Mouse (Mus musculus): ENCODE results near the gene Ankfn1. TPM values are rescaled to one million over a fixed set of nuclear protein-coding genes. Genes with fewer than 3 reads are reported as not detected.

Gene Ankfn1
- total RNA-seq, 2 experiments from 2014 or later, result not detected

DNA sequence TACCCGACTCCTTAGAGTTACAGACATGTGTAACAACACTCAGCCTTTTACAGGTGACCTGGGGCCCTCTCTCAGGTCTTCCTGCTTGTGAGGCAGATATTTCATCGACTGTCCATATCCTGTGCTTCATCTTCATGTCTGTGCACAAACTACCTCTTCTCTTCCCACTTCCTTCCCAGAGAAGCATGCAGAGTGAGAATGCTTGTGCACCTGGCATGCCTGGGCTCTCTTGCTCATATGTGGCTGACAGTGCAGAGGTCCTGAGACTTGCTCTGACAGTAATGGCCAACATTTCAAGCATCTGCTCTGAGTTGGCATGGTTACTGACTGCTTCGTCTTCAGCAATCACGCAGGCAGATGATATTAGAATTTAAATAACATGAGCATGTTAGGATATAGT, 83.8 kb downstream of the Ankfn1 start:
- ATAC-seq (replicated peaks; ENCODE audit: poor library complexity, severe bottlenecking), result no peak

DNA sequence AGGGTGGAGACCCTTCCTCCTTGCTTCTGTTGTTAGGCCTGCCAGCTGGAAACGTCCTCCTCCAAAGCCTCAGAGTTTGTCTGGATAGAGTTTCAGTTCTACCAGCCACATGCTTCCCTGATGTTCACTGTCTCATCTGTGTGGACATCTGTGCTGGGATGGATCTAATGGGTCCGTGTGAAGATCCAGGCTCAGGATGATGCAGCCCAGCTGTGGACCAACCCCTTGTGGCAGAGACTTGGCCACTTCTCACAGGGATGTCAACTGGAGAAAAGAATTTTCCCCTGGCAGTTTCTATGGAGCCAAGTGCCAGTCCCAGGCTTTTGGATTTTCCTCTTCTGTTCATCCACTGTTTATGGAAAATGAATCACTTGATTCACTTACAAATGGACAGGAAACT, 100.5 kb downstream of the Ankfn1 start:
- no peak for ATAC-seq (replicated peaks; ENCODE audit: poor library complexity, severe bottlenecking)

DNA sequence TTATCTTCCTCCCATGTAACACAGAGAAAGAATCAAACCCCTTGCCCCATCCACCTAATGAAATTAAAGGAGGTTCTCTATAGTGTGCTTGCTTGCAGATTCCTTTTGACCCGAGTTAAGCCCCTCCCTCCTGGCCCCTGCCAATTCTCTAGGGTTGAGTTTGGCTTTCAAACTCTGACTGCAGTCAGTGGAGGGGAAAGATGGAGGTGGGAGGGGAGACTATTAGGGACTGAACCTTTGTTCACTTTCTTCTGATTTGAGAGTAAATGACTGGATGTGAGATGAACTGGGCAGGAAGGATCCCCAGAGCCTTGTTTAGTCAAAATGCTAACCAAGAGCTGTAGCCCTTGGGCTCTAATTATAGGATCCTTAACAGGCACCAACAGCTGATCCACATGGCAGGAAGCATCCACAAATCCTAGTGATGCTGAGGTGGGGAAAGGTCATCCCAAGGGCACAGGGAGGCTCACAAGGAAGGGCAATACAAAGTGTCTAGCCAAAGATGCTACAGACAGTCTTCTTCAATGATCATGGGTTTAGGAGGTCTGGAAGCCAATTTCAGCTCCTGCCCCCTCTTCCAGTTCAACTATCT, 103.4 kb downstream of the Ankfn1 start:
- ATAC-seq (replicated peaks; ENCODE audit: poor library complexity, severe bottlenecking), result no peak

DNA sequence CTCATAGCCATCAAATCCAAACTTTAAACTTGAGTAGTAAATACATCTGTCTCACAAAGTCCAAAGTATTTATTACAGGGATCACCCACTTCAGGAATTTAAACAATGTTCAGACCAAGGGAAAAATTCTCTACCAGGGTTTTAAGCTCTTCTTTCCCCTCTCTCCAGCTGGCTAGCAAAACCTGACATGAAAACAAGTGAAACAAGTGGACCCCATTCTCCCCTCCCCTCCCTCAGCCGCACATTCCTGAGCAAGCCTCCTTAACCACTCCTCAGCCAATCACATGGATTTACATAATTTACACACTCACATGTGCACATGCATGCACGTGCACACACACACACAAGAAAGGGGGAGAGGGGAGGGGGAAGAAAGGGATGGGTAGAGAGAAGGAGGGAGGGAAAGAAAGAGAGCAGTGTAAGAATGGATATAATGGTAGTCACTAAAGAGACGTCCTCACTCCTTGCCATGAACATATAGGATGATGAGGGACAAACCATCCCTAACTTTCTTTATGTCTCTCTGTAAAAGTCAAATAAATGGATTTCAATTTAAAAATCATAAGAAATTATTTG, 104.9 kb downstream of the Ankfn1 start:
- ATAC-seq (replicated peaks; ENCODE audit: poor library complexity, severe bottlenecking), result no peak

DNA sequence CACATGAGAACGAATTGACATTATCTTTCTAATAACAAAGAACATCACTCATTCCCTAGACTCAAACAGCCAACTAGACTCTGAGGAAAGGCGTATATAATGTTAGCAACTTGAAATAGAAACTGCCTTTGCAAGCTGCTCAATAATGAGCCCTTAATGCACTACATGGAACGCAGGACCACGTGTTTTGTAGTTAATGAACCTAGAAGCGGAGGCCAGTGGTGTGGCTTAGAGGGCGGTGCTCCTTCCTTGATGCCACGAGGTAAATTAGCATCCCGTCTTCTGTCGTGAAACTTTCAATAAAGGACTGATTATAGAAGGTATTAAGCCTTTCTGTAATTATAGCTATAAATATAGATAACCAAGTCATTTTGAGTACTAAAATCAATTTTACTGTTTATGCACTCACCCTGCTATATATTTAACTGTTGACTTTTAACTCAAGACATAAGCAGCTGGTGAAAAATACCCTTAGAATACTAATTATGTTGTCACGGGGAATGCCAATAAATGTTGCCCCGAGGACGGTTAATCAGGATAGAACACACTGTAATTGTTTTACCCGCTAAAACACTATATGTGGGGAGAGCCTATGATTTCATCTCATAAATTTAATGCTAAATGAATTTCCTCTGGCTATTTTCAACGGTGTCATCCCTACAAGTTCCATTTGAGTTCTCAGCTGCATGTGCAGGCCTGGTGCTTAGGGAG, 112.1 kb downstream of the Ankfn1 start:
- no peak for ATAC-seq (replicated peaks; ENCODE audit: poor library complexity, severe bottlenecking)

DNA sequence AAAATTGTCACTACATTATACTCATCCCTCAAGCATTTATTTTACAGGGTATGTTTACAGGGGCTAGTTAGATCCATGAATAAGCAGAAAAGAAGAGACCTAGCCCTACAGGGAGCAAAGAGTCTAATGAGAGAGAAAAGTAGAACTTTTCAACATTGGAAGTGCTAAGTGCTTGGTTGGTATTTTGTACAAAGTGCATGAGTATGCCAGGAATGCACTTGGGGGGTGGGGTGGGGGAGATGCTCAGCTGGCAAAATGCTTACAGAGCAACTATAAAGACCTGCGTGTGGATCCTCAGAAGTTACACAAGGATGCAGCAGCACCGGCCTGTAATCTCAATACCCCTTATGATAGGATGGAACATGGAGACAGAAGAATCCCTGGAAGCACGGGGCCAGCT, 118.4 kb downstream of the Ankfn1 start:
- no peak for ATAC-seq (replicated peaks; ENCODE audit: poor library complexity, severe bottlenecking)

DNA sequence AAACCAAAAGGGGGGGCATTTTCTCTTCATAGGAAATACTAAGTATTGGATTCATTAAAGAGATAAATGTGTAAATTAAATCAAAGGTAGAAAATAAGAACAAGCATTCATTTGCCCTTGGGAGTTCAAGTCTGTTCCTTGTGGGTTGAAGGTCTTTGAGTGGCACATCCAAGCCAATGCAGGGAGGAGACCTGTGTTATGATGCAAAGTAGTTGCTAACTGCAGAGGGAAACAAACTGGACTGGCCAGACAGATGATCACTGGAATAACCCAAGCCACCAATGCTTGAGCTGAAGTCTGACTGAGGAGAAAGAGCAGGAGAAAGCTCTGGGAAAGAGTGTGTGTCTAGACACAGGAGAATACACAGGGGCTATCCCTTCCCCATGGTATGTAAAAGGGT, 120.9 kb downstream of the Ankfn1 start:
- no peak for ATAC-seq (replicated peaks; ENCODE audit: poor library complexity, severe bottlenecking)

DNA sequence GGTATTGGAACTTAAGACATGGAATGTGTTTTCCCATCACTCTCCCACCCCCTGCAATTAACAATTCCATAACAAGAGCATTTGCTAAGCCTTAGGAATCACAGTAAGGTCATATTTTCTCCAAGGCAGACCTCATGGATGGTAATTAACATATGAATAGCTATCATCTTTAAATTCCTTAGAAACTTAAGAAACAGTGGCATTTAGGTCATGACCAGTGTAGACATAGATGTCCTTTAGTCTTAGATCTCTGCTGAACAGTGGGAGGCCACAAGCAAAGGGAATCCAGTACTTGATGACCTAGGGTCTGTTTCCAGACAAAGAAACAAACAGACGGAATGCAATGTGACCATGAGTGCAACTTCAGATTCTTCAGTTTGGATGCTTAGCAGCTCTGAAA, 141.7 kb downstream of the Ankfn1 start:
- ATAC-seq (replicated peaks; ENCODE audit: poor library complexity, severe bottlenecking), result no peak

DNA sequence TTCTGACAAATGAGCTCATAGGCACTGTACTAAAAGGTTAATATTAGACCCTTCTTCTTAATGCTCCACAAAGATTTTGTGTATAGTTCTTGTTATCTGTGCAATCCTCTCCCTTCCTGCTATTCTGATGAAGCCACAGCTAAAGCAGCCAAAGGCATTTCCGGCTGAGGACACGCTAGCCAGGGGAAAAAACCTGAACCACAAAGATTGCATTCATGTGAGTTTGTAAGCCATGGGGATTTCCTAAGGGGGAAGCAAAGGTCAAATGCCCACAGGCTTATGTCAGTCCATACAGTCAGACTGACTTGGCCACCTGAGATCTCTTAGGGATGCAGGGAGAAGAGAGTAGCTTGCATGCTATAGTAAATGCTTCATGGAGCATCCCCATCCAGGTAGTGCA, 146.1 kb downstream of the Ankfn1 start:
- ATAC-seq (replicated peaks; ENCODE audit: poor library complexity, severe bottlenecking), result no peak

DNA sequence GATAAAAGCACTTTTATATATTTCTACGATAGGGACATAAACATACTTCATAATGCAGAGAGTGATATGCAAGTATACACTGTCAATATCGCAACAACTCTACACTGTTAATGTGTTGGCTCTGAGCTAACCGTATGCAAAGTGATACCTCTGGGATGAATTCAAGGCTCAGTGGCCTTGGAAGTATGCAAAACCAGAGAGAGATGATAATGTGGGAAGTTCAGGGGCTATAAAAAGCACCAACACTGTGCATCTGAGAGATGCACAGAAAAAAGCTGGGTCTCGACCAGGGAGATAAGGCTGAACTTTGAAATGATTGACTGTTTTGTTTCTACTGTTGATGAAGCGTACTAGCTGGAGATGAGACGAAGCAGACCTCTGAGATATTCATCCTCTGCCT, 148.9 kb downstream of the Ankfn1 start:
- ATAC-seq (replicated peaks; ENCODE audit: poor library complexity, severe bottlenecking), result no peak

DNA sequence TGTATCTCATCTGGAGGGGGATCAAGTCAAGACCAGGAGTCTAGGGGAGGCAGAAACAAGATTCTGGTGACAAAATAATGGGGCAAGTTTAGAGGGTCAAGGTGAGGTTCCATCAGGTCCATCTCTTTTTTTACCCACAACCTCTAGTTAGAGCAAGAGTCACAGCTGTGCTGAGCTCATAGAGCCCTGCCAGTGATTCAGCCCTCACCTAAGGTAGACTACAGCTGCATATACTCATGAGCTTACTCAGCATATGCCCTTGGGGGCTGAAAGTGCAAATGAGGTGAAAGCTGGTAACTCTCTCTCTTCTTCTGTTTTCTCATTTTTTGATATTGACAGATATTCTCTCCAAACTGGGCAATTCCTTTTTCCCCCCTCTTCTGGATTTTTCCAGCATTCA, 150.2 kb downstream of the Ankfn1 start:
- ATAC-seq (replicated peaks; ENCODE audit: poor library complexity, severe bottlenecking), result no peak

DNA sequence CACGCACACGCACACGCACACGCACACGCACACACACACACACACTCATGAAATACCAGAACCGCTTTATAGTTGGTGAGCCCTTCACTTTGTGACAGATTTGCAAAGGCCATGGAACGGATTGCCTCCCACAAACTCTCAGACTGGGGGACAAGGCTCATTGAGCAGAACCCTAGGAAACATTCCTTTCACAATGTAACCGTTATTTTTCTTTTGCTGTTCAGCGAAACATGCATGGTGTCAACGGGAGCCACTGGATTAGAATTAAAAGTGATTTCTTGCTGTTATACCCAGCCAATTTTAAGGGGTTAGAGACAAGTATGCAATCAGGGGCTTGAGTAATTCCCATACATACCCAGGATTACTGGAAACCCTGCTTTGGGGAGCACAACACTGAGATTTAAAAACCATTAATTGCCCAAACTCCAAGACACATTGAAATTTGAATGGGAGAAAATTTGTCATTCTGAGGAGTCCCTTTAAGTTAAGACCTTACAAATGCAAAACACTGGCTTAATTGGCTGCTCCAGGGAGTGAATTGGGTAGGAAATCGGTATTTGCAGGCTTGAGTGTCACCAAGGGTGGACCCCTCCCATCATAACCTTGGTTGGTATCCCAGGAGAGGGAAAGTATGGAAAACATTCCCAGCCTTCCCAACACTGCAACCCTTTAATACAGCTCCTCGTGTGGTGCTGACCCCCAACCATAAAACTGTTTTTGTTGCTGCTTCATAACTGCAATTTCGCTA, 153.6 kb downstream of the Ankfn1 start:
- no peak for ATAC-seq (replicated peaks; ENCODE audit: poor library complexity, severe bottlenecking)

DNA sequence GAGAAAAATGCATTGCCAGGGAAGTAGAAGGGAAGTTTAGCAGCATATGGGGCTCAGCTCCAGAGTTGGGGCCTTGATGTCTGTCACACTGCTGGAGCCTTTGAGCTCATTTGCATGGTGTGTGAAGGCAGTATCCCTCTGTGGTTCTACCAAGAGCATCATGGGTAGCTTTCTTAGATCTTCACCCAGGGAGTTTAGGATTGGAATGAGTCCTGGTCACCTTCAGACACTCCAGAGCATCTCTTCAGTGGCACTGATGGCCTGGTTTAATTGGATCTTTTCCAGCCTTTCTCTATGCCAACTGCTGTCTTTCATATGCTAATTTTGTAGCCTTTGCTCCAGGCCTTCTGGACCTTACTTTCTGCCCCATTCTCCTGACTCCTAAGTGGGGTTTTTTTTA, 157.5 kb downstream of the Ankfn1 start:
- no peak for ATAC-seq (replicated peaks; ENCODE audit: poor library complexity, severe bottlenecking)

DNA sequence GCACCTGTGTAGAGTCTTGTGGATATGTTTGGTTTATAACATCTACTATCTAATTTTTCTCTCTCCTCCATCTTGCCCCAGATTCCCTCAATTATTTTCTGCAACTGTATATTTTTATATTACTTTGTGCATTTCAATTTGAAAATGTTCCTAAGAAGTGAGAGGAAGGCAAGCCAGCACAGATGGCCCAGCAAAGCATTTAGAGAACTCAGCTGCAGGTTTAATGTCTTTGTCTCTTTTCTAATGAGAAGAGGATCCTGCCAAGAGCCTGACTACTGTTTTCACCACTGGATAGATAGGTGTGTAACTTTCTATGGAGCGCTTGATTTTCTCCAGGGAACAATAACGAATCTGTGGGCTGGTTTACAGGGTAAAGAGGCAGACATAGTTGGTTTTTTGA, 161.6 kb downstream of the Ankfn1 start:
- ATAC-seq (replicated peaks; ENCODE audit: poor library complexity, severe bottlenecking), result no peak

DNA sequence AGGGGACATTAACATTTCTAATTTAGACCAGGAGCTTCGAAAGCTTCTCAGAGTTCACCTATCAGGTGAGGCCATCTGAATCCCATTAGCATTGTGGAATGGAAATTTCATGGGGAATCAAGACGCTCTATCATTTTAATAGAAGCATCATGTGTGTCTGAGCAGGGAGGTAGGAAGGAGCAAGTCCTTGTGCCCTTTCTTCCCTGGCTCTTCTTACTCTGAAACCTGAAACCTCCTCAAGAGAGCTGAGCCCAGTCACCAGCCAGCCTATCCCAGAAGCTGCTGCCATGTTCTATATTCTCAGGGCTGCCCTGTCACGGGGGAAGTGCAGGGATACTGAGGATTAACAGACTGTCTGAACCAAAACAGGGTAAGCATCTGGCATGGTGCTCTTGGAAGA, 165.9 kb downstream of the Ankfn1 start:
- ATAC-seq (replicated peaks; ENCODE audit: poor library complexity, severe bottlenecking), result no peak

DNA sequence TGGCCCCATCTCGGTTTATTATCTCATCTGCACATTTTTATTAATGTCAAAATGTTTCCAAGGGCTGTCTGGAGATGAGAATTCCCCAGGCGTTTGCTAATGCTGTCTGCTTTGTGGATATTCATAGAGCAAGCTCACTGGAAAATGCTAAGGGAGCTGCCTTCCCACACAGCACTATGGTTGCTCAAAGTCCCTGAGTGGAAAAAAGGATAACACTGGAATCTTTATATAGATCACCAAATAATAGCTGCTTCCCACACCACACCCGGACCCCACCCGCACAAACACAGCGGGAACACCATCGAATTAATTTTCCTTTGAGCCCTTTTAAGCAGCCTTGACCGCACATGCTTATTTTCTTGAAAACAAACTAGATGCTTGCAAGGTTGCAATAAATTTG, 169.4 kb downstream of the Ankfn1 start:
- no peak for ATAC-seq (replicated peaks; ENCODE audit: poor library complexity, severe bottlenecking)

DNA sequence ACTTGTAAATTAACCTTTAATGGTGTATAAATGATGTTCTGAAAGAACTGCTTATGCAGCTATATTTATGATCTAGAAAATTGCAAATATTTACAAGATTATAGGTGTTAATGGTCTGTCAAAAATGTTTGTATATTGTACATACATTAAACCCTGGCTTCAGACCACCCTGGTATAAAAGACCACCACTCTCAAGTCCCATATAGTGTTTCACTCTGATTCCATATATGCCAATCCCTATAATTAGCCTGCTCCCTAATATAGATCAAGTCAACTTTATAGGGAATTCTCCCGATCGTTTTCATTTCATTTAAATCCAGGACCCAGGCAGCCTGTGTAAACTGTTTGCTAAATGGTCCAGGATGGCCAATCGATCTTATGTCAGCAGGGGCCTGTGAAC, 170.2 kb downstream of the Ankfn1 start:
- ATAC-seq (replicated peaks; ENCODE audit: poor library complexity, severe bottlenecking), result no peak

DNA sequence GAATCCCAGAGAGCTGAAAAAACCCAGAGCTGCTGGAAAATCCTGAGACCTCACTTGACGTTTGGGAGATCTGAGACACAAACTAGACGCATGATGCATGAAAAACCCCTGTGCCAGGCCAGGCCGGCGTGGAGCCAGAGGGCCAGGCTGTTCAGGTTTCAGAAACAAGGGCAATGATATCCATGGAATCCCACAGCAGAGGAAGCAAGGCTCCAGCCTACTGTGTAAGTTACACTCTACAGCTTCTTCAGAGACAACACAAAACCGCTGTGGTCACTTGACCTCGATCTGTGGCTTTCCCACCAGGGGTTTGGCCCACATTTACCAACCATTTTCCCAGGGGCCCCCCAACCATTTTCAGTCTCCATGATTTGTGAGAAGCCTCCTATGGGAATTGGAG, 171.1 kb downstream of the Ankfn1 start:
- ATAC-seq (replicated peaks; ENCODE audit: poor library complexity, severe bottlenecking), result no peak

DNA sequence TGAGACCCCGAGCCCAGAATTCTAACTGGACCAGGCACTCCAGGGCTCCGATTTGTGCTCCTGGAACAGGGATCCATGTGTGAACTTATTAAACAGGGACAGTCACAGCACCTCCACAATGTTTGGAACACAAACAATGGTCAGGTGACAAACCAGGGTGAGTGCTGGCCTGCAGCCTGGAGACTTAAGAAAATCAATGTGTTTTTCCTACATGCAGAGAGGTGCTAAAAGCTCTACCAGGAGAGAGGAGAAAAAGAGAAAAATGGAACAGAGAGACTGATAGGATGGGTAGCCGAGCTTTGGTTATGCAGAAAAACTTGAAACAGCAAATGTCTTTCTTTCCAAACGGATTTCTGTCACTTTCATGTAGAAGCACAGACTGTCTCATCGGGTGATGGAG, 174.5 kb downstream of the Ankfn1 start:
- ATAC-seq (replicated peaks; ENCODE audit: poor library complexity, severe bottlenecking), result no peak

DNA sequence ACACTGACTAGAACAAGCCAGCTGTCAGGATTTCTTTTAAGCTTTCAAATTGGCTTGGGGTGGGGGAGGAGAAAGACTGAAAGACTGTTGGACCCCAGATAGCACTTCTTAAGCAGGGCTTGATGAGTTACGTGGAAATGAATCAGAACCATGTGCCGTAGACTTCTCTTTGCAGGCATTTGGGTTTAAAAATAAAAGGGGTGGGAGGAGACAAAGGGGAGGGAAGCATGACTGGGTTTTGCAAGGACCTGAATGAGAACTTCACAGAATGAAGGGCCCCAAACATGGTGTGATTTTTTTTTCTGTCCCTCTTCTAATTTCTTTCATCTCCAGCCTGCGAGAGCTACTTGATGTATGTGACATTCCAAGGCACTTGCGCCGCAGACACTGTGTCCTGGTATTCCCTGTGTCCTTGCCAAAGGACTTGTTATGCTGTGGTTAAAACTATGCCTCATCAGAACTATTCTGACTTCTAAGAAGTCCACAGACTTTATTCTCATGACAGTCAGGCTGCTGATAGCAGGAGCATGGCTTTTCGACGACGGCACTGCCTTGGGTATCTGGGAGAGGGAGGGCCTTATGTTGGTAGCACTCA, 176.4 kb downstream of the Ankfn1 start:
- ATAC-seq (replicated peaks; ENCODE audit: poor library complexity, severe bottlenecking), result no peak

DNA sequence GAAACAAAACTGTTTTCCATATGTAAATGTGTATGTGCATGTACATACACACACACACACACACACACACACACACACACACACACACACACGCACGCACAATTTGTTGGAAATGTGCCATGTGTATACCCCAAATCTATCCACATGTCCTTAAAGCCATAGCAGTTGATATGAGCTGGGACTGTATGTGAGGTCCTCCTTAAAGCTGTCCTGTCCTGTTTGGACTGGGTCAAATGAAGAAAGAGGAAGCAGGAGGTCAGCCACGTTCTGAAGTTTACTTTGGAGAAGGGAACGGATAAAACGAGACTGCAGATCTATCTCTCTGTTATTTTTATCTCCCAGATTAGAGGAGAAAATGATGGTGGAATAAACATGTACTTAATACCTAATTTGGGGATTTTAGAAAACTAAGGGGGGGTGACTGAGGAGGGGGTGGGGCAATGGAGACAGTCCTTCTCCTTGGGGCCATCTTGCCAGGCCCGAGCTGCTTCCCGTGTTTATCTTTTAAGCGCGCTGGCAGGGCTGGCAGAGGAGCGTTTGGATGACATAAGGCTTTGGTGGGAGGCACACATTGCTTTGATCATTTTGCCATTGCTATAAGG, 187.1 kb downstream of the Ankfn1 start:
- ATAC-seq (replicated peaks; ENCODE audit: poor library complexity, severe bottlenecking), result no peak

Data from granulocyte monocyte progenitor cell, adult 5-6 weeks (primary cell).